Mouse (Mus musculus) heart, postnatal 0 days (tissue): ENCODE measurements around the gene Pclaf.

ENCODE experiments used
- CTCF ChIP-seq: IDR thresholded peaks from 2 replicates; pipeline ENCODE4 v1.5.1; 2016; ENCODE audit warnings: antibody characterized with exemption, control low read depth, low read depth
- EP300 ChIP-seq: IDR thresholded peaks from 2 replicates; pipeline ENCODE4 v1.6.1; 2016; ENCODE audit warnings: antibody characterized with exemption, low read depth

- TF ChIP-seq CTCF (no peak), EP300 (no peak)
Observed at GRCm38 (mm10) chr9:65909837-65910236, 19.8 kb downstream of the Pclaf start.
